Mouse (Mus musculus) layer of hippocampus, adult 2 months (tissue): ENCODE measurements around the gene AL731706.2. TPM values are rescaled to one million over a fixed set of nuclear protein-coding genes. Genes with fewer than 3 reads are reported as not detected.

Experiments
- DNase-seq, 2 experiments: peaks; one replicate each; pipeline ENCODE4 v3.0.0; 2022; ENCODE audit warnings: low spot score in 2 of 2
- H3K27ac ChIP-seq: fragments of 200-600 bp; 2 replicates; pipeline ENCODE4 v1.8.1; 2022
- H3K4me3 ChIP-seq: fragments of 200-600 bp; 2 replicates; pipeline ENCODE4 v1.8.1; 2022; ENCODE audit warnings: mild to moderate bottlenecking
- CTCF ChIP-seq: fragments of 200-600 bp; conservative IDR thresholded peaks from 2 replicates; pipeline ENCODE4 v1.8.1; 2022; ENCODE audit warnings: antibody characterized with exemption, mild to moderate bottlenecking, moderate library complexity
- total RNA-seq, 2 experiments: library from RNA; stranded (reverse); gene quantifications; 2 replicates each; pipeline ENCODE4 v1.2.3; 2021

AL731706.2 gene
- total RNA-seq, 2 experiments from 2014 or later = 27.9 to 34.3 TPM

GRCm38 (mm10) chr2:136886846-136887245 lies 1.4 kb upstream of the AL731706.2 start:
- Histone ChIP-seq H3K27ac (peak overlapping the region; percentile 39; the same call in 1 of the 2 replicates), H3K4me3 (no peak overlapping the region)
- peak; percentile 83 for TF ChIP-seq CTCF
- DNase-seq = peak; percentile 50 to 51

GRCm38 (mm10) chr2:136854543-136855388 lies 30.7 kb downstream of the AL731706.2 start:
- DNase-seq = no peak
- no peak overlapping the region for H3K4me3 ChIP-seq
- TF ChIP-seq CTCF = no peak
- no peak overlapping the region for H3K27ac ChIP-seq

- H3K27ac ChIP-seq = no peak overlapping the region
- H3K4me3 ChIP-seq = no peak overlapping the region
- no peak for TF ChIP-seq CTCF
- no peak for DNase-seq
Measured at GRCm38 (mm10) chr2:136850366-136850765, 35.1 kb downstream of the AL731706.2 start.

GRCm38 (mm10) chr2:136837994-136838393 lies 47.5 kb downstream of the AL731706.2 start:
- no peak for TF ChIP-seq CTCF
- no peak for DNase-seq
- H3K27ac ChIP-seq = no peak overlapping the region
- no peak overlapping the region for H3K4me3 ChIP-seq

GRCm38 (mm10) chr2:136835882-136836281 lies 49.6 kb downstream of the AL731706.2 start:
- TF ChIP-seq CTCF = peak; percentile 83
- DNase-seq = peak; percentile 27 to 38
- no peak overlapping the region; the same call in 1 of the 2 replicates for H3K27ac ChIP-seq
- no peak overlapping the region for H3K4me3 ChIP-seq

Other genes starting within 250 kb of the AL731706.2 start
- gene Snap25, start 172.2 kb downstream of the AL731706.2 start, total RNA-seq = 1,000 to 10,000 TPM; 2,121 to 2,268 TPM
- gene Slx4ip, start 5.5 kb upstream of the AL731706.2 start, total RNA-seq = 1 to 10 TPM; 7.8 to 8.4 TPM
- gene AL731706.1, start 5.7 kb upstream of the AL731706.2 start, total RNA-seq = 10 to 100 TPM; 14.8 to 15.8 TPM
- 10 to 100 TPM; 23.2 to 23.3 TPM for gene Mkks, start 5.7 kb upstream of the AL731706.2 start, total RNA-seq
- 10 to 100 TPM; 10.4 to 11.0 TPM for gene Jag1, start 231.0 kb upstream of the AL731706.2 start, total RNA-seq